Mouse (Mus musculus): ENCODE data around the gene Elac2. TPM values are rescaled to one million over a fixed set of nuclear protein-coding genes. Genes with fewer than 3 reads are reported as not detected.

Gene Elac2
- polyA plus RNA-seq, 1 experiment: 20.9 TPM

DNA sequence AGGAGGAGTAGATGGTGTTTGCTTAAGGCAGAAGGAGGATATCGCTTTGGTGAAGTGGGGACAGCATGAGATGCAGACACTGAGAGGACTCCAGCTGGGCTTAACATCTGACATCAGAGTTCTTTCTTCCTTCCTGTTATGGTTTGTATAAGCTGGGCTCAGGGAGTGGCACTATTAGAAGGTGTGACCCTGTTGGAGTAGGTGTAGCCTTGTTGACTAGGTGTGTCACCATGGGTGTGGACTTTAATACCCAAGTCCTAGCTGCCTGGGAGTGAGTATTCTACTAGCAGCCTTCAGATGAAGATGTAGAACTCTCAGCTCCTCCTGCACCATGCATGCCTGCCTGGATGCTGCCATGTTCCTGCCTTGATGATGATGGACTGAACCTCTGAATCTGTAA, 37.9 kb downstream of the Elac2 start:
- H3K27ac ChIP-seq (ENCODE audit: insufficient read depth, low read depth, low read length): no peak overlapping the region
- TF ChIP-seq CTCF (conservative IDR thresholded peaks at IDR 0.05; ENCODE audit: insufficient read depth, insufficient read length, low read depth, low read length) (no peak), POLR2A (IDR thresholded peaks at IDR 0.05; ENCODE audit: low read depth, low read length) (no peak)
- H3K4me1 ChIP-seq (ENCODE audit: control insufficient read depth, insufficient read depth, low read length): no peaks in the 10 kb centered on the region
- WGBS: 89% methylated on average over 1 of the region's 1 CpGs
- no peak overlapping the region for H3K4me3 ChIP-seq (ENCODE audit: insufficient read depth, low read depth, low read length)
- DNase-seq: no peak
- H3K36me3 ChIP-seq (ENCODE audit: control insufficient read depth, insufficient read depth, low read length): no peaks in the 10 kb centered on the region
- no peaks in the 10 kb centered on the region for H3K27me3 ChIP-seq (replicated peaks; ENCODE audit: control insufficient read depth, insufficient read depth, low read length)

DNA sequence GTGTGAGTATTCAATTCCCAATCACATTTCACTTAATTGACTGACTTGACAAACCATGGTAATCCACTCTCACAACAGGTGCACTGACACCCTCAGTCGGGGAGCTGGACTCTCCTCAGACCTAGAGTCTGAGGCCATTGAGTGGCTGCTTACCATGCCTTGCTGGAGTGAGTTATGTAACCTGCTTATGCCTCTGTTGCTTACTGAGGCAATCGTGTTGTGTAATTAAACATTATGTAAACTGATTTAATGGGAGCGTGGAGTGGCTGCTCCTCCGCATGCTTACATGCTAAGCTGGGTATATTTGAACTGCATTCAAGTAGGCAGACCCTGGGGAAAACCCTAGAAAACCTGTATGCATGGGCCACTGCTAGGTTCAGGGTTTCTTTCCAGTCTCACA, 41.9 kb downstream of the Elac2 start:
- no peak for DNase-seq
- TF ChIP-seq POLR2A (IDR thresholded peaks at IDR 0.05; ENCODE audit: low read depth, low read length) (no peak), CTCF (conservative IDR thresholded peaks at IDR 0.05; ENCODE audit: insufficient read depth, insufficient read length, low read depth, low read length) (no peak)
- WGBS: 83% methylated on average over 4 of the region's 4 CpGs
- Histone ChIP-seq H3K4me3 (ENCODE audit: insufficient read depth, low read depth, low read length) (no peak overlapping the region), H3K4me1 (ENCODE audit: control insufficient read depth, insufficient read depth, low read length) (no peaks in the 10 kb centered on the region), H3K27me3 (replicated peaks; ENCODE audit: control insufficient read depth, insufficient read depth, low read length) (no peaks in the 10 kb centered on the region), H3K27ac (ENCODE audit: insufficient read depth, low read depth, low read length) (no peak overlapping the region), H3K36me3 (ENCODE audit: control insufficient read depth, insufficient read depth, low read length) (no peaks in the 10 kb centered on the region)

DNA sequence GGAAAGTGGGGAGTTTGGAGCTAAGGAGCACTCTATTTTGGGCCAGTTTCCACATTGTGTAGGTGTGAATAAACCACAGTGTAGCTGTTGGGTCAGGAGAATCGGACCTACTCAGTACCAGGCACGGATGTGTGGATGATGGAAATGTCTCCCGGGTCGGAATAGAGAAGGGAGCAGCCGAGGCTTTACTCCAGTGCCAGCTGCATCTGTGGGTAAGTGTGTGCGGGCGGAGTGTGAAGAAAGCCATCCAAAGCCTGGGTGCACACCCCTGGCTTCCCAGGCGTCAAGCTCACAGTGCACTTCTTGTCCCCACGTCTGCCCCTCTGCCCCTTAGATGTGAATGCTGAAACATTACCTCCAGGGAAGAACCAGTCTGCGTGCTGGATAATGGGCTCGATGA, 43.9 kb downstream of the Elac2 start:
- no peak for DNase-seq
- no peak overlapping the region for H3K27ac ChIP-seq (ENCODE audit: insufficient read depth, low read depth, low read length)

DNA sequence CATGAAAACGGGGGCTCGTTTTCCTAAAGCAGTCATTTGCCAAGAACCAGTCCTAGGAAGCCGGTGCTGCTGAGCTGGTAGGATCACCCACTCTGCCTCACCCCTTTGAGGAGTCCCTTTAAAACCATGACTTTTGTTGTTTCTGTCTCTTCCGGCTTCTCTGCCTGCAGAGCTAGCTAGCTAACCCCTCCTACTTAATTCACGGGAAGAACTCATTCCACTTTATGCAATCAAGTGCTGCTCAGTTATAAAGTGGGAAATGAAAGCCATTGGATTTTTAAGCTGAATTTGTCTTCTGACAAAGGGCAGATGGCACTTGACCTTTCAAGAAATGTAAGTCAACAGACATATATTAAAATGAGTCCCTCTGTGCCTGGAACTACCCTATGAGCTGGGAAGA, 49.2 kb downstream of the Elac2 start:
- Histone ChIP-seq H3K4me3 (ENCODE audit: insufficient read depth, low read depth, low read length) (no peak overlapping the region), H3K27me3 (replicated peaks; ENCODE audit: control insufficient read depth, insufficient read depth, low read length) (no peaks in the 10 kb centered on the region), H3K27ac (ENCODE audit: insufficient read depth, low read depth, low read length) (no peak overlapping the region), H3K36me3 (ENCODE audit: control insufficient read depth, insufficient read depth, low read length) (no peaks in the 10 kb centered on the region), H3K4me1 (ENCODE audit: control insufficient read depth, insufficient read depth, low read length) (no peaks in the 10 kb centered on the region)
- no peak for DNase-seq
- WGBS: 75% methylated on average over 5 of the region's 5 CpGs
- no peak for TF ChIP-seq CTCF (conservative IDR thresholded peaks at IDR 0.05; ENCODE audit: insufficient read depth, insufficient read length, low read depth, low read length)
- TF ChIP-seq POLR2A (IDR thresholded peaks at IDR 0.05; ENCODE audit: low read depth, low read length): no peak

More for the DNA sequence above, 43.9 kb downstream of the Elac2 start:
- Histone ChIP-seq H3K36me3 (ENCODE audit: control insufficient read depth, insufficient read depth, low read length) (no peaks in the 10 kb centered on the region), H3K4me1 (ENCODE audit: control insufficient read depth, insufficient read depth, low read length) (no peaks in the 10 kb centered on the region), H3K27me3 (replicated peaks; ENCODE audit: control insufficient read depth, insufficient read depth, low read length) (no peaks in the 10 kb centered on the region), H3K4me3 (ENCODE audit: insufficient read depth, low read depth, low read length) (no peak overlapping the region)
- WGBS: 92% methylated on average over 11 of the region's 11 CpGs
- TF ChIP-seq POLR2A (IDR thresholded peaks at IDR 0.05; ENCODE audit: low read depth, low read length) (no peak), CTCF (conservative IDR thresholded peaks at IDR 0.05; ENCODE audit: insufficient read depth, insufficient read length, low read depth, low read length) (no peak)

DNA sequence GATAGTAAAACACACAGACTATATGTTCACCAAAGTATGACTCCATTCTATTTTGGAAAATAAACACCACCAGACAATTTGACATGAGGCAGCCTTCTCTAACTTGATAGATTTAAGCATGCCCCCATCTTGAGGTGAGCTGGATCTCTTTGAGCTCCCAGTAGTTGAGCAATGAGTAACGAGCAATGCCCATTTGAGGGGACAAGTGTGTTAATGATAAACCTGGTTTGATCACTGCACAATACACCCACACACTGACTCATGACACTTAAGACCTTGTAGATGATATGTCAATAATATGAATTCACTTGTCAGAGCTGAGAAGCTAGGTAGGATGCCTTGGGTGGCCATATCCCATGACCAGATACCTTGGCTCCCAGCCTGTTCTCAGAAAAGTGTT, 51.4 kb downstream of the Elac2 start:
- H3K27me3 ChIP-seq (replicated peaks; ENCODE audit: control insufficient read depth, insufficient read depth, low read length): no peaks in the 10 kb centered on the region
- H3K36me3 ChIP-seq (ENCODE audit: control insufficient read depth, insufficient read depth, low read length): no peaks in the 10 kb centered on the region
- DNase-seq: peak; percentile 70
- no peak for TF ChIP-seq POLR2A (IDR thresholded peaks at IDR 0.05; ENCODE audit: low read depth, low read length)
- no peak for TF ChIP-seq CTCF (conservative IDR thresholded peaks at IDR 0.05; ENCODE audit: insufficient read depth, insufficient read length, low read depth, low read length)
- H3K27ac ChIP-seq (ENCODE audit: insufficient read depth, low read depth, low read length): no peak overlapping the region
- H3K4me3 ChIP-seq (ENCODE audit: insufficient read depth, low read depth, low read length): no peak overlapping the region
- WGBS: 40% methylated on average over 1 of the region's 1 CpGs
- H3K4me1 ChIP-seq (ENCODE audit: control insufficient read depth, insufficient read depth, low read length): no peaks in the 10 kb centered on the region

DNA sequence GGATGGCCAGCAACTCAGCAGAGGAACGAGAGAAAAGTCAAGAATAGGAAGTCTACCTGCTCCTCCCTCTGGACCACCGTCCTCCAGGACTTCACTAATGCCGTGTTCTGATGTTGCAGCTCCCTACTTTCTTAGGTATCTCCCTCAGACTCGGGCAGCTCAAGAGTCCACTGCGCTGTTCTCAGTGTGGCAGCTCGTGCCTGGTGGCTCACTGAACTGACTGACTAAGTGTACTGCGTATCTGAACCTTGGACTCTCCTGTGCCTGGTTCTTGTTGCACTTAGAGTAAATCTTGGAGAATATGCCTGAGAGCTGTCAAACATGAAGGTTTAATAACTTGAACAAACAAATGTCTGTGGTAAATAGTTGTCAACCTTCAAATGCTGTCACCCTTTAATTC, 53.4 kb downstream of the Elac2 start:
- no peaks in the 10 kb centered on the region for H3K27me3 ChIP-seq (replicated peaks; ENCODE audit: control insufficient read depth, insufficient read depth, low read length)
- DNase-seq: peak; percentile 78
- TF ChIP-seq POLR2A (IDR thresholded peaks at IDR 0.05; ENCODE audit: low read depth, low read length): no peak
- no peaks in the 10 kb centered on the region for H3K36me3 ChIP-seq (ENCODE audit: control insufficient read depth, insufficient read depth, low read length)
- no peak overlapping the region for H3K27ac ChIP-seq (ENCODE audit: insufficient read depth, low read depth, low read length)
- no peaks in the 10 kb centered on the region for H3K4me1 ChIP-seq (ENCODE audit: control insufficient read depth, insufficient read depth, low read length)
- H3K4me3 ChIP-seq (ENCODE audit: insufficient read depth, low read depth, low read length): no peak overlapping the region
- 69% methylated on average over 7 of the region's 7 CpGs for whole genome bisulfite sequencing

DNA sequence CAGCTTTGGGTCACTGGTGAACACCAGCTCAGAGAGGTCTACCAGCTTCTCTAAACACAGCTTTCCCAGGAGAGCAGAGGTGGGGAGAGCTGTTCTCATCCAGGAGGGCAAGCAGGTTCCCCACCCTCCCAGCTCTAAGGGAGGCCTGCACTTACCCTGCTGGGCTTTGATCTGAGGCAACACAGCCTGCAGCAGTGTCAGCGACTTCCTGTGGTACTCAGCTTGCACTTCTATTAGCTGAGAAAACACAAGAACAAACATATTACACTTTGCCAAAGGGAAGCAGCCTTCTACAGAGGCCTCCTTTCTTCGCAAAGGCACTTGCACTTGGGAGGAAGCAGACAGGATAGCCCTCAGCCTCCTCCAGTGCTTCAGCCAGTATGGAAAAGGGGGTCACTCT, 60.2 kb downstream of the Elac2 start:
- no peak for TF ChIP-seq CTCF (conservative IDR thresholded peaks at IDR 0.05; ENCODE audit: insufficient read depth, insufficient read length, low read depth, low read length)
- no peak for TF ChIP-seq POLR2A (IDR thresholded peaks at IDR 0.05; ENCODE audit: low read depth, low read length)
- DNase-seq: no peak
- Histone ChIP-seq H3K4me3 (ENCODE audit: insufficient read depth, low read depth, low read length) (no peak overlapping the region), H3K27me3 (replicated peaks; ENCODE audit: control insufficient read depth, insufficient read depth, low read length) (no peaks in the 10 kb centered on the region), H3K36me3 (ENCODE audit: control insufficient read depth, insufficient read depth, low read length) (no peaks in the 10 kb centered on the region), H3K27ac (ENCODE audit: insufficient read depth, low read depth, low read length) (no peak overlapping the region), H3K4me1 (ENCODE audit: control insufficient read depth, insufficient read depth, low read length) (no peaks in the 10 kb centered on the region)
- WGBS: 66% methylated on average over 2 of the region's 2 CpGs
